Mouse (Mus musculus): ENCODE measurements around the gene Cnbd2. TPM values are rescaled to one million over a fixed set of nuclear protein-coding genes. Genes with fewer than 3 reads are reported as not detected.
"Not testable (repeated sequence)": the region's sequence is repeated elsewhere in the genome, so short reads cannot be mapped to it uniquely, and the experiment has no call there.

The Cnbd2 gene
- polyA plus RNA-seq, 1 experiment from 2014 or later: 6.4 TPM

- peak overlapping the region; percentile 26; the same call in 1 of the 2 replicates for H3K4me2 ChIP-seq (replicated peaks; ENCODE audit: low read depth, low read length)
- ATAC-seq (ENCODE audit: low FRiP score, low TSS enrichment): peak; percentile 95
- not testable (repeated sequence) for H3K27me3 ChIP-seq (ENCODE audit: control insufficient read depth, insufficient read depth, low read length); H3K36me3 ChIP-seq (ENCODE audit: control insufficient read depth, insufficient read depth, low read length); H3K4me1 ChIP-seq (ENCODE audit: control insufficient read depth, insufficient read depth, low read length); H3K27ac ChIP-seq (ENCODE audit: low read depth, low read length); H3K9me3 ChIP-seq (ENCODE audit: control insufficient read depth, low read length)
- peak overlapping the region; percentile 34 for H3K4me3 ChIP-seq (ENCODE audit: low read length)
- peak overlapping the region; percentile 51; the same call in 1 of the 2 replicates for H3K9ac ChIP-seq (ENCODE audit: low read depth, low read length)
- WGBS: 0% methylated on average over 15 of the region's 63 CpGs
These were observed 80.5 kb downstream of the Cnbd2 start for GRCm38 (mm10) chr2:156392461-156393154.

GRCm38 (mm10) chr2:156393155-156393828 lies 81.2 kb downstream of the Cnbd2 start:
- Histone ChIP-seq H3K27me3 (ENCODE audit: control insufficient read depth, insufficient read depth, low read length) (no peaks in the 10 kb centered on the region), H3K4me2 (replicated peaks; ENCODE audit: low read depth, low read length) (peak overlapping the region; percentile 26; the same call in 1 of the 2 replicates), H3K9ac (ENCODE audit: low read depth, low read length) (no peak overlapping the region), H3K4me3 (ENCODE audit: low read length) (peak overlapping the region; percentile 34; the same call in 1 of the 2 replicates), H3K36me3 (ENCODE audit: control insufficient read depth, insufficient read depth, low read length) (no peaks in the 10 kb centered on the region), H3K4me1 (ENCODE audit: control insufficient read depth, insufficient read depth, low read length) (no peaks in the 10 kb centered on the region), H3K9me3 (ENCODE audit: control insufficient read depth, low read length) (no peaks in the 10 kb centered on the region), H3K27ac (ENCODE audit: low read depth, low read length) (no peak overlapping the region)
- 48% methylated on average over 5 of the region's 5 CpGs for WGBS
- 0 out of 2 replicates have a peak, but pooled peaks have one; percentile 32 for ATAC-seq (ENCODE audit: low FRiP score, low TSS enrichment)

GRCm38 (mm10) chr2:156394282-156394681 lies 82.2 kb downstream of the Cnbd2 start:
- H3K9ac ChIP-seq (ENCODE audit: low read depth, low read length): no peak overlapping the region
- H3K27me3 ChIP-seq (ENCODE audit: control insufficient read depth, insufficient read depth, low read length): no peaks in the 10 kb centered on the region
- no peak for ATAC-seq (ENCODE audit: low FRiP score, low TSS enrichment)
- no peaks in the 10 kb centered on the region for H3K4me1 ChIP-seq (ENCODE audit: control insufficient read depth, insufficient read depth, low read length)
- H3K27ac ChIP-seq (ENCODE audit: low read depth, low read length): no peak overlapping the region
- WGBS: 100% methylated on average over 4 of the region's 4 CpGs
- no peaks in the 10 kb centered on the region for H3K36me3 ChIP-seq (ENCODE audit: control insufficient read depth, insufficient read depth, low read length)
- H3K4me2 ChIP-seq (replicated peaks; ENCODE audit: low read depth, low read length): no peak overlapping the region
- no peak overlapping the region for H3K4me3 ChIP-seq (ENCODE audit: low read length)
- no peaks in the 10 kb centered on the region for H3K9me3 ChIP-seq (ENCODE audit: control insufficient read depth, low read length)

- Histone ChIP-seq H3K27me3 (ENCODE audit: control insufficient read depth, insufficient read depth, low read length) (no peaks in the 10 kb centered on the region), H3K4me2 (replicated peaks; ENCODE audit: low read depth, low read length) (no peak overlapping the region), H3K4me1 (ENCODE audit: control insufficient read depth, insufficient read depth, low read length) (peaks cover 3% of the 10 kb centered on the region; the same call in 1 of the 2 replicates), H3K9me3 (ENCODE audit: control insufficient read depth, low read length) (no peaks in the 10 kb centered on the region), H3K27ac (ENCODE audit: low read depth, low read length) (no peak overlapping the region), H3K9ac (ENCODE audit: low read depth, low read length) (no peak overlapping the region), H3K36me3 (ENCODE audit: control insufficient read depth, insufficient read depth, low read length) (no peaks in the 10 kb centered on the region), H3K4me3 (ENCODE audit: low read length) (no peak overlapping the region)
- ATAC-seq (ENCODE audit: low FRiP score, low TSS enrichment): no peak
- WGBS: 61% methylated on average over 2 of the region's 2 CpGs
These were observed 84.0 kb downstream of the Cnbd2 start for GRCm38 (mm10) chr2:156396096-156396495.

GRCm38 (mm10) chr2:156397988-156398387 lies 85.9 kb downstream of the Cnbd2 start:
- H3K4me1 ChIP-seq (ENCODE audit: control insufficient read depth, insufficient read depth, low read length): peaks cover 5% of the 10 kb centered on the region; the same call in 1 of the 2 replicates
- H3K36me3 ChIP-seq (ENCODE audit: control insufficient read depth, insufficient read depth, low read length): no peaks in the 10 kb centered on the region
- no peak for ATAC-seq (ENCODE audit: low FRiP score, low TSS enrichment)
- WGBS: 94% methylated on average over 7 of the region's 7 CpGs
- H3K4me3 ChIP-seq (ENCODE audit: low read length): no peak overlapping the region
- no peaks in the 10 kb centered on the region for H3K9me3 ChIP-seq (ENCODE audit: control insufficient read depth, low read length)
- H3K27ac ChIP-seq (ENCODE audit: low read depth, low read length): no peak overlapping the region
- no peak overlapping the region for H3K9ac ChIP-seq (ENCODE audit: low read depth, low read length)
- H3K27me3 ChIP-seq (ENCODE audit: control insufficient read depth, insufficient read depth, low read length): no peaks in the 10 kb centered on the region
- no peak overlapping the region for H3K4me2 ChIP-seq (replicated peaks; ENCODE audit: low read depth, low read length)

GRCm38 (mm10) chr2:156399485-156399884 lies 87.4 kb downstream of the Cnbd2 start:
- 93% methylated on average over 1 of the region's 1 CpGs for WGBS
- no peaks in the 10 kb centered on the region for H3K27me3 ChIP-seq (ENCODE audit: control insufficient read depth, insufficient read depth, low read length)
- no peak overlapping the region for H3K4me2 ChIP-seq (replicated peaks; ENCODE audit: low read depth, low read length)
- no peak overlapping the region for H3K4me3 ChIP-seq (ENCODE audit: low read length)
- ATAC-seq (ENCODE audit: low FRiP score, low TSS enrichment): no peak
- peaks cover 5% of the 10 kb centered on the region; the same call in 1 of the 2 replicates for H3K4me1 ChIP-seq (ENCODE audit: control insufficient read depth, insufficient read depth, low read length)
- no peaks in the 10 kb centered on the region for H3K9me3 ChIP-seq (ENCODE audit: control insufficient read depth, low read length)
- H3K27ac ChIP-seq (ENCODE audit: low read depth, low read length): no peak overlapping the region
- no peaks in the 10 kb centered on the region for H3K36me3 ChIP-seq (ENCODE audit: control insufficient read depth, insufficient read depth, low read length)
- H3K9ac ChIP-seq (ENCODE audit: low read depth, low read length): no peak overlapping the region

GRCm38 (mm10) chr2:156401331-156401730 lies 89.2 kb downstream of the Cnbd2 start:
- no peak overlapping the region for H3K4me3 ChIP-seq (ENCODE audit: low read length)
- no peaks in the 10 kb centered on the region for H3K36me3 ChIP-seq (ENCODE audit: control insufficient read depth, insufficient read depth, low read length)
- H3K9ac ChIP-seq (ENCODE audit: low read depth, low read length): no peak overlapping the region
- no peaks in the 10 kb centered on the region for H3K9me3 ChIP-seq (ENCODE audit: control insufficient read depth, low read length)
- ATAC-seq (ENCODE audit: low FRiP score, low TSS enrichment): peak; percentile 87
- no peaks in the 10 kb centered on the region for H3K27me3 ChIP-seq (ENCODE audit: control insufficient read depth, insufficient read depth, low read length)
- WGBS: 5% methylated on average over 9 of the region's 9 CpGs
- no peak overlapping the region for H3K27ac ChIP-seq (ENCODE audit: low read depth, low read length)
- H3K4me1 ChIP-seq (ENCODE audit: control insufficient read depth, insufficient read depth, low read length): peaks cover 5% of the 10 kb centered on the region; the same call in 1 of the 2 replicates
- H3K4me2 ChIP-seq (replicated peaks; ENCODE audit: low read depth, low read length): peak overlapping the region; percentile 29; the same call in 1 of the 2 replicates

GRCm38 (mm10) chr2:156402036-156402435 lies 89.9 kb downstream of the Cnbd2 start:
- Histone ChIP-seq H3K9ac (ENCODE audit: low read depth, low read length) (no peak overlapping the region), H3K4me1 (ENCODE audit: control insufficient read depth, insufficient read depth, low read length) (peaks cover 7% of the 10 kb centered on the region), H3K9me3 (ENCODE audit: control insufficient read depth, low read length) (no peaks in the 10 kb centered on the region), H3K4me2 (replicated peaks; ENCODE audit: low read depth, low read length) (no peak overlapping the region), H3K4me3 (ENCODE audit: low read length) (no peak overlapping the region), H3K36me3 (ENCODE audit: control insufficient read depth, insufficient read depth, low read length) (no peaks in the 10 kb centered on the region), H3K27ac (ENCODE audit: low read depth, low read length) (no peak overlapping the region), H3K27me3 (ENCODE audit: control insufficient read depth, insufficient read depth, low read length) (no peaks in the 10 kb centered on the region)
- ATAC-seq (ENCODE audit: low FRiP score, low TSS enrichment): no peak
- 87% methylated on average over 3 of the region's 3 CpGs for WGBS

GRCm38 (mm10) chr2:156406987-156407386 lies 94.9 kb downstream of the Cnbd2 start:
- H3K27ac ChIP-seq (ENCODE audit: low read depth, low read length): peak overlapping the region; percentile 17; the same call in 1 of the 2 replicates
- H3K4me1 ChIP-seq (ENCODE audit: control insufficient read depth, insufficient read depth, low read length): peaks cover 6% of the 10 kb centered on the region; the same call in 1 of the 2 replicates
- no peaks in the 10 kb centered on the region for H3K36me3 ChIP-seq (ENCODE audit: control insufficient read depth, insufficient read depth, low read length)
- no peak overlapping the region for H3K4me2 ChIP-seq (replicated peaks; ENCODE audit: low read depth, low read length)
- no peaks in the 10 kb centered on the region for H3K9me3 ChIP-seq (ENCODE audit: control insufficient read depth, low read length)
- ATAC-seq (ENCODE audit: low FRiP score, low TSS enrichment): peak; percentile 75
- 12% methylated on average over 3 of the region's 3 CpGs for WGBS
- H3K4me3 ChIP-seq (ENCODE audit: low read length): no peak overlapping the region
- H3K9ac ChIP-seq (ENCODE audit: low read depth, low read length): peak overlapping the region; percentile 2; the same call in 1 of the 2 replicates
- no peaks in the 10 kb centered on the region for H3K27me3 ChIP-seq (ENCODE audit: control insufficient read depth, insufficient read depth, low read length)

Measured in kidney, embryonic 14.5 days (tissue).